Mouse (Mus musculus): ENCODE results near the gene Pdzk1ip1. TPM values are rescaled to one million over a fixed set of nuclear protein-coding genes. Genes with fewer than 3 reads are reported as not detected.

Pdzk1ip1 gene
- polyA plus RNA-seq, 1 experiment from 2014 or later, result 25.4 TPM

DNA sequence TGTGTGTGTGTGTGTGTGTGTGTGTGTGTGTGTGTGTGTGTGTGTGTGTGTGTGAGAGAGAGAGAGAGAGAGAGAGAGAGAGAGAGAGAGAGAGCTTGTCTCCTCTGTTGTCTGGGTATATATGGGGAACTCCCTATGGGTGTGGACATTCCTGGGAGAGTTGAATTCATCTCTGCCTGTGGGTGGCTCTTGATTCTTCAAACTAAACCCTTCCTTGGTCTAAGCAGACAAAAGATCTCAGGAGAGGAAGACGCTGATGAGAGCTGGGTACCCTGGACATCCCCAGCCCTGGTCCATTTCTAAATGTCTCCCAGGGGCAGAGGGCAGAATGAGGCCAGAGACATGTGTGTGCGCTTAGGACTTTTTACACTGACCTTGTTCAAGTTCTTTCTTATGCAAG lies 5.5 kb downstream of the Pdzk1ip1 start:
- peak overlapping the region; percentile 89 for H3K4me2 ChIP-seq
- no peak for ATAC-seq (ENCODE audit: insufficient read depth)
- no peaks in the 10 kb centered on the region for H3K36me3 ChIP-seq (replicated peaks)
- peak overlapping the region; percentile 96 for H3K27ac ChIP-seq (replicated peaks)
- 59% methylated on average over 2 of the region's 2 CpGs for WGBS (ENCODE audit: insufficient replicate concordance)
- no peak overlapping the region for H3K4me3 ChIP-seq (replicated peaks)
- no peaks in the 10 kb centered on the region for H3K9me3 ChIP-seq (replicated peaks)
- peaks cover 91% of the 10 kb centered on the region for H3K4me1 ChIP-seq (replicated peaks)
- H3K27me3 ChIP-seq, result 0 out of 2 replicates have a peak, but pooled peaks cover 6% of the 10 kb centered on the region
- peak overlapping the region; percentile 71 for H3K9ac ChIP-seq

GRCm38 (mm10) chr4:115095671-115096434 lies 7.3 kb downstream of the Pdzk1ip1 start:
- H3K27ac ChIP-seq (replicated peaks), result peak overlapping the region; percentile 96
- peak overlapping the region; percentile 52 for H3K4me3 ChIP-seq (replicated peaks)
- ATAC-seq (ENCODE audit: insufficient read depth), result peak; percentile 93
- 0 out of 2 replicates have a peak, but pooled peaks cover 9% of the 10 kb centered on the region for H3K27me3 ChIP-seq
- H3K36me3 ChIP-seq (replicated peaks), result no peaks in the 10 kb centered on the region
- peaks cover 75% of the 10 kb centered on the region for H3K4me1 ChIP-seq (replicated peaks)
- H3K4me2 ChIP-seq, result peak overlapping the region; percentile 89
- no peaks in the 10 kb centered on the region for H3K9me3 ChIP-seq (replicated peaks)
- H3K9ac ChIP-seq, result peak overlapping the region; percentile 71
- WGBS (ENCODE audit: insufficient replicate concordance), result 1% methylated on average over 31 of the region's 31 CpGs

DNA sequence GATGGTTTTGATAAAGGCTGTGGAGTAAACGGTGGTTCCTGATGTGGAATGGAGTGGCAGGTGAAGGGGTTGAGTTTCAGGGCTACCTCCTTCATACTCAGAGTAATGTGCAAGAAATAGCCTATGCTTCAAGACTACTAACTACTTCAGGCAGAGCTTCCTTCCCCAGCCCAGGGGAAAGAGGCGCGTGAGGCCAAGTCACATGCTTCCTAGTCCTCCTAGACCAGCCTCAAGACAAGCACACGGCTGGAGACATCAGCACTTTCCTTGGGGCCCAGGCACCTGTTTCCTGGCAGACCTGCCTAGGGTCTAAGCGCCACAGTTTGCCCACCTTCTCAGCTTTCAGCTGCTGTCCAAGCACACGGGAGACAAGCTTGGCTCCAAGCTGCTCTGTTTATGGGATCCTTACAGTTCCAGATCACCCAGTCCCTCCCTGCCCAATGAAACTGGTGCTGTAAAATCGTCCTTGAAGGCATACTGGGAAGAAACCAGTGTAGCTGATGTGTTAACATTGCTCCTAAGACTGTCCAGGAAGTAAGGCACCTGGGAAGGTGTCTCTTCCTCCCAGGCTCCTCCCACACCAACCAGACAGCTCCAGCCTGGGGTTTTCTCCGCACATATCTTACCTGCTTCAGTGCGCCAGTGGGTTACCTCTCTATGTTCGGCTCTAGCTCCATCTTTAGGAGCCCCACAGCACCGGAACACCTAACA lies 8.1 kb downstream of the Pdzk1ip1 start:
- Histone ChIP-seq H3K27me3 (0 out of 2 replicates have a peak, but pooled peaks cover 9% of the 10 kb centered on the region), H3K4me3 (replicated peaks) (peak overlapping the region; percentile 52), H3K27ac (replicated peaks) (peak overlapping the region; percentile 96), H3K36me3 (replicated peaks) (no peaks in the 10 kb centered on the region), H3K9me3 (replicated peaks) (no peaks in the 10 kb centered on the region), H3K4me1 (replicated peaks) (peaks cover 68% of the 10 kb centered on the region), H3K9ac (peak overlapping the region; percentile 71), H3K4me2 (peak overlapping the region; percentile 89)
- no peak for ATAC-seq (ENCODE audit: insufficient read depth)
- WGBS (ENCODE audit: insufficient replicate concordance), result 3% methylated on average over 11 of the region's 11 CpGs

DNA sequence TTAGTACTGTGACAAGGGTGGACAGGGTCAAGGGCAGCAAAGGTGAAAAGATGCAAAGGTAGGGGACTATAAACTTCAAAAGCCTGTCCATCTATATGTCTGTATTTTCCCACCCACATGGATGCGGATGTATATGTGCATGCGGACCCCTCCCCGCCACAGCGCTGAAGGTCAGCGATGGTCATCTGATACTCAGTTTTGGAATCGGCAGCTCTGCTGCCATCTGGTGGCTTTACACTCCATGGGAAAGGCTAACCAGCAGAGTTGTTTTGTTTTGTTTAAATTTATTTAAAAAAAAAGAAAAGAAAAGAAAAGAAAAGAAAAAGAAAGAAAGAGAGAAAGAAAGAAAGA lies 8.6 kb downstream of the Pdzk1ip1 start:
- Histone ChIP-seq H3K4me1 (replicated peaks) (peaks cover 65% of the 10 kb centered on the region), H3K27ac (replicated peaks) (peak overlapping the region; percentile 96), H3K4me3 (replicated peaks) (peak overlapping the region; percentile 52), H3K4me2 (peak overlapping the region; percentile 89), H3K36me3 (replicated peaks) (no peaks in the 10 kb centered on the region), H3K9ac (peak overlapping the region; percentile 71), H3K9me3 (replicated peaks) (no peaks in the 10 kb centered on the region), H3K27me3 (0 out of 2 replicates have a peak, but pooled peaks cover 9% of the 10 kb centered on the region)
- under 1% methylated on average over 6 of the region's 6 CpGs for WGBS (ENCODE audit: insufficient replicate concordance)
- ATAC-seq (ENCODE audit: insufficient read depth), result no peak

DNA sequence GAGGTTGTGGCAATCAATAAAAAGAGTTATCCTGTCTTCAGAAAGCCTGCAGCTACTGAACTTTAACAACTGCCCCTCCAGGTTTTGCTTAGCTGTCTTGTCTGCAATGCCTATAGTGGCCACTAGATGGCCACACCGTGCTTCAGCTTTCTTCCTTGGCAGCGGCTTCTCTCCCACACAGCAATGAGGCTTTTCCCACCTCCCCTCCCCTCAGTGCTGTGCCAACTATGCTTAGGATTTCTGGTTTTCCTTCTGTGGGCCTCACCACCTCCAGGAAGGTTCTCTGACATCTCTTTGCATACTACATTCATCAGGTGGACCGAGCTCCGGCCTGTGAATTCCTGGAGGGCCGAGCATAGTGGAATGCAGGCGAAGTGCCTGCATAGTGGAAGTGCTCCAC lies 13.2 kb downstream of the Pdzk1ip1 start:
- H3K4me3 ChIP-seq (replicated peaks), result no peak overlapping the region
- no peak overlapping the region for H3K9ac ChIP-seq
- H3K4me1 ChIP-seq (replicated peaks), result peaks cover 36% of the 10 kb centered on the region
- peak overlapping the region; percentile 25; the same call in 1 of the 2 replicates for H3K4me2 ChIP-seq
- no peak overlapping the region for H3K27ac ChIP-seq (replicated peaks)
- H3K9me3 ChIP-seq (replicated peaks), result no peaks in the 10 kb centered on the region
- H3K27me3 ChIP-seq, result 0 out of 2 replicates have a peak, but pooled peaks cover 3% of the 10 kb centered on the region
- no peaks in the 10 kb centered on the region for H3K36me3 ChIP-seq (replicated peaks)
- 51% methylated on average over 6 of the region's 6 CpGs for WGBS (ENCODE audit: insufficient replicate concordance)
- ATAC-seq (ENCODE audit: insufficient read depth), result no peak

GRCm38 (mm10) chr4:115103510-115103909 lies 15.0 kb downstream of the Pdzk1ip1 start:
- ATAC-seq (ENCODE audit: insufficient read depth), result peak; percentile 73
- Histone ChIP-seq H3K36me3 (replicated peaks) (no peaks in the 10 kb centered on the region), H3K9me3 (replicated peaks) (no peaks in the 10 kb centered on the region), H3K9ac (no peak overlapping the region), H3K4me3 (replicated peaks) (no peak overlapping the region), H3K27ac (replicated peaks) (peak overlapping the region; percentile 66), H3K27me3 (0 out of 2 replicates have a peak, but pooled peaks cover 3% of the 10 kb centered on the region), H3K4me2 (no peak overlapping the region; the same call in 1 of the 2 replicates), H3K4me1 (replicated peaks) (peaks cover 19% of the 10 kb centered on the region)
- 21% methylated on average over 4 of the region's 4 CpGs for WGBS (ENCODE audit: insufficient replicate concordance)

GRCm38 (mm10) chr4:115111167-115111566 lies 22.7 kb downstream of the Pdzk1ip1 start:
- ATAC-seq (ENCODE audit: insufficient read depth), result no peak
- WGBS (ENCODE audit: insufficient replicate concordance), result 52% methylated on average over 2 of the region's 2 CpGs
- H3K4me1 ChIP-seq (replicated peaks), result no peaks in the 10 kb centered on the region
- H3K27ac ChIP-seq (replicated peaks), result no peak overlapping the region
- H3K9ac ChIP-seq, result no peak overlapping the region
- no peak overlapping the region for H3K4me3 ChIP-seq (replicated peaks)
- no peaks in the 10 kb centered on the region for H3K9me3 ChIP-seq (replicated peaks)
- no peaks in the 10 kb centered on the region for H3K36me3 ChIP-seq (replicated peaks)
- peaks cover 16% of the 10 kb centered on the region for H3K27me3 ChIP-seq
- H3K4me2 ChIP-seq, result no peak overlapping the region

DNA sequence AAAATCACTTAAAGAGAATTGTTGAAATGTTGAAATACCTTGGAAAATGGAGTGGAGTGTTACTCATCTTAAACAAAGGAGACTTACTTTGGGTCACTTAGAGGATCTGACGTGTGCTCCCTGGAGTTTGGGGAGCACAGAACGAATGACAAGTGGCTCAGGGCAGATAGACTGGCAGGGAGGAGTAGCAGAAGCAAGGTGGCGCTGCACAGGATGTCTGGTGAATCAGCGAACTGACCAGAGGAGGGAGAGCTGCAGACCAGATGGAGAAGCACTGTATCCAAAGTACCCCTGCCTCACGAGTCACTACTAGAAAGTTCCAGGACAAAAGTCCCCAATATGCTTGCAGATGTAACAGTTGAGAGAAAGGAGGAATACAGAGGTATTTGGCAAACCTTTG lies 24.8 kb downstream of the Pdzk1ip1 start:
- WGBS (ENCODE audit: insufficient replicate concordance), result 20% methylated on average over 5 of the region's 5 CpGs
- Histone ChIP-seq H3K36me3 (replicated peaks) (no peaks in the 10 kb centered on the region), H3K27ac (replicated peaks) (no peak overlapping the region), H3K4me3 (replicated peaks) (no peak overlapping the region), H3K4me1 (replicated peaks) (no peaks in the 10 kb centered on the region), H3K4me2 (no peak overlapping the region), H3K27me3 (peaks cover 16% of the 10 kb centered on the region), H3K9ac (no peak overlapping the region), H3K9me3 (replicated peaks) (no peaks in the 10 kb centered on the region)
- ATAC-seq (ENCODE audit: insufficient read depth), result no peak

DNA sequence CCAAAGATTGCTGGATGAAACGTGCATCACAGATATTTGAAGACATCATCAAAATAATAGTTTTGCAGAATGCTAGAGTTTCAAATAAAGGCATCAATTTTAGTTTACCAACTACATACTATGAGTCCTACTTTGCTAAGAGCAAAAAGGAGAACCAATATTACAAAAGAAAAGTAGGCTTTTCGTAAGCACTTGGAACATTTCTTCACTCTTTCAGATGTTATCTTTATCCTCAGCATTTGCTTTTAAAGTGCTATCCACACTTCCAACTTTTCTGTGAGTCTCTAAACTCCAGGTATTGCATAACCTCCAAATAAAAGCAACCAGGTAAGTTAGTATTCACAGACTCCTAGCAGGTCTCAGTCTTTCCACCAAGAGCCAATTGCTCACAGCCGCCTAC lies 31.1 kb downstream of the Pdzk1ip1 start:
- no peaks in the 10 kb centered on the region for H3K27me3 ChIP-seq
- no peaks in the 10 kb centered on the region for H3K36me3 ChIP-seq (replicated peaks)
- H3K27ac ChIP-seq (replicated peaks), result no peak overlapping the region
- H3K4me2 ChIP-seq, result no peak overlapping the region
- 57% methylated on average over 3 of the region's 3 CpGs for WGBS (ENCODE audit: insufficient replicate concordance)
- no peaks in the 10 kb centered on the region for H3K4me1 ChIP-seq (replicated peaks)
- no peak for ATAC-seq (ENCODE audit: insufficient read depth)
- H3K9me3 ChIP-seq (replicated peaks), result no peaks in the 10 kb centered on the region
- H3K9ac ChIP-seq, result no peak overlapping the region
- no peak overlapping the region for H3K4me3 ChIP-seq (replicated peaks)

DNA sequence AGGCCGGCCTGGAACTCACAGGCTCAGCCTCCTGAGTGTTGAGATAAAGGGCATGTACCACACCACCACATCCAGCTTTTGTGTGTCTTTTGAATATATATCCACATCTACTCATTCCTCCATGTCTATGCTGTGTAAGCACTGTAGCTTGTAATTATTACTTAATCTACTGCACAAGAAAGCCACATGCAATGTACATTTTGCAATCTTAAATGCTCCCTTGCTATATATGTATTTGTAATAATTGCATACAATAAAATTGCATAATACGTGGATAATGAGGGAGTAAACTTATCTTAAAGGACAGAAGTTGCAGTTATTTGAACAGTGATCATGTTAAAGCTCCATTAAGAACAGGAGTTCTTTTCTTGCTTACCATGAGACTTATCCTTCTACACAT lies 32.7 kb downstream of the Pdzk1ip1 start:
- no peaks in the 10 kb centered on the region for H3K4me1 ChIP-seq (replicated peaks)
- no peak overlapping the region for H3K4me2 ChIP-seq
- no peaks in the 10 kb centered on the region for H3K36me3 ChIP-seq (replicated peaks)
- no peak overlapping the region for H3K27ac ChIP-seq (replicated peaks)
- H3K9ac ChIP-seq, result no peak overlapping the region
- H3K4me3 ChIP-seq (replicated peaks), result no peak overlapping the region
- ATAC-seq (ENCODE audit: insufficient read depth), result no peak
- WGBS (ENCODE audit: insufficient replicate concordance), result 61% methylated on average over 2 of the region's 2 CpGs
- no peaks in the 10 kb centered on the region for H3K9me3 ChIP-seq (replicated peaks)
- no peaks in the 10 kb centered on the region for H3K27me3 ChIP-seq

- ATAC-seq (ENCODE audit: insufficient read depth), result no peak
- H3K27ac ChIP-seq (replicated peaks), result no peak overlapping the region
- 37% methylated on average over 5 of the region's 5 CpGs for WGBS (ENCODE audit: insufficient replicate concordance)
- no peak overlapping the region for H3K4me3 ChIP-seq (replicated peaks)
- H3K9me3 ChIP-seq (replicated peaks), result no peaks in the 10 kb centered on the region
- H3K9ac ChIP-seq, result no peak overlapping the region
- H3K4me2 ChIP-seq, result no peak overlapping the region
- no peaks in the 10 kb centered on the region for H3K4me1 ChIP-seq (replicated peaks)
- no peaks in the 10 kb centered on the region for H3K27me3 ChIP-seq
- no peaks in the 10 kb centered on the region for H3K36me3 ChIP-seq (replicated peaks)
These were observed 33.1 kb downstream of the Pdzk1ip1 start for GRCm38 (mm10) chr4:115121608-115122007.

Data from liver, embryonic 15.5 days (tissue).